Mouse (Mus musculus) heart, postnatal 0 days (tissue): ENCODE measurements around the gene Ephx3. TPM values are rescaled to one million over a fixed set of nuclear protein-coding genes. Genes with fewer than 3 reads are reported as not detected.

Experiments
- ATAC-seq: fragments of 200-750 bp; cut with Nextera tagmentation; 2 replicates; pipeline ENCODE4 v1.8.0; 2017; ENCODE audit warnings: low read depth, moderate number of reproducible peaks, moderate library complexity; ENCODE audit not compliant: insufficient read depth
- DNase-seq: peaks from one replicate; pipeline ENCODE4 v3.0.0-alpha.2; 2016; ENCODE audit warnings: low spot score
- H3K27ac ChIP-seq: fragments of 300-500 bp; sonication (generic); 2 replicates; pipeline ENCODE4 v1.5.1; 2014; ENCODE audit warnings: low read depth, mild to moderate bottlenecking
- H3K27me3 ChIP-seq: fragments of 300-500 bp; sonication (generic); 2 replicates; pipeline ENCODE4 v1.6.1; 2014; ENCODE audit warnings: low read length, mixed read lengths; ENCODE audit not compliant: control insufficient read depth, insufficient read depth
- H3K36me3 ChIP-seq: fragments of 300-500 bp; sonication (generic); replicated peaks from 2 replicates; pipeline ENCODE4 v1.6.1; 2014; ENCODE audit warnings: low read length, mixed read lengths; ENCODE audit not compliant: control insufficient read depth, insufficient read depth
- H3K4me1 ChIP-seq: fragments of 300-500 bp; sonication (generic); 2 replicates; pipeline ENCODE4 v1.6.1; 2014; ENCODE audit warnings: antibody characterized with exemption; ENCODE audit not compliant: control insufficient read depth, insufficient read depth
- H3K4me2 ChIP-seq: fragments of 300-500 bp; sonication (generic); 2 replicates; pipeline ENCODE4 v1.6.1; 2014; ENCODE audit warnings: low read depth, mild to moderate bottlenecking, low read length, moderate library complexity
- H3K4me3 ChIP-seq: fragments of 300-500 bp; sonication (generic); 2 replicates; pipeline ENCODE4 v1.5.1; 2014; ENCODE audit warnings: low read depth, low read length
- H3K9ac ChIP-seq: fragments of 300-500 bp; sonication (generic); replicated peaks from 2 replicates; pipeline ENCODE4 v1.6.1; 2014; ENCODE audit warnings: low read depth, low read length, mixed read lengths
- H3K9me3 ChIP-seq: fragments of 300-500 bp; sonication (generic); replicated peaks from 2 replicates; pipeline ENCODE4 v1.6.1; 2016; ENCODE audit warnings: low read length; ENCODE audit not compliant: control insufficient read depth
- CTCF ChIP-seq: IDR thresholded peaks from 2 replicates; pipeline ENCODE4 v1.5.1; 2016; ENCODE audit warnings: antibody characterized with exemption, control low read depth, low read depth
- EP300 ChIP-seq: IDR thresholded peaks from 2 replicates; pipeline ENCODE4 v1.6.1; 2016; ENCODE audit warnings: antibody characterized with exemption, low read depth
- WGBS: fragments of 180-500 bp; shearing (Covaris S2); extraction: QIAGEN DNeasy Blood & Tissue Kit; methylation state at CpG from one replicate; pipeline ENCODE4 v1.1.7; 2014; 5-methylcytosine and 5-hydroxymethylcytosine counted together
- polyA plus RNA-seq: library from polyadenylated mRNA; unstranded; fragments of >200 nt; fragmentation: Nextera tagmentation; extraction: Ambion mirVana; gene quantifications from 2 replicates; pipeline ENCODE4 v1.2.1, GENCODE M21; 2015
- total RNA-seq: library from RNA; depleted of rRNA; stranded (reverse); fragments of >200 nt; gene quantifications from 2 replicates; pipeline ENCODE4 v1.2.3, GENCODE M21; 2014; ENCODE audit warnings: low replicate concordance

Ephx3 gene
- total and polyA plus RNA-seq, 2 experiments from 2014 or later: 0.18 to 3.4 TPM

GRCm38 (mm10) chr17:32173166-32173565, 16.2 kb downstream of the Ephx3 start:
- Histone ChIP-seq H3K4me3 (no peak overlapping the region), H3K36me3 (no peaks in the 10 kb centered on the region), H3K4me1 (no peaks in the 10 kb centered on the region), H3K27me3 (no peaks in the 10 kb centered on the region), H3K9me3 (no peaks in the 10 kb centered on the region), H3K4me2 (no peak overlapping the region), H3K27ac (peak overlapping the region; percentile 68), H3K9ac (no peak overlapping the region)
- ATAC-seq: peak; percentile 79
- no peak for DNase-seq
- TF ChIP-seq EP300: no peak
- no peak for TF ChIP-seq CTCF
- WGBS: 44% methylated on average over 7 of the region's 7 CpGs

DNA sequence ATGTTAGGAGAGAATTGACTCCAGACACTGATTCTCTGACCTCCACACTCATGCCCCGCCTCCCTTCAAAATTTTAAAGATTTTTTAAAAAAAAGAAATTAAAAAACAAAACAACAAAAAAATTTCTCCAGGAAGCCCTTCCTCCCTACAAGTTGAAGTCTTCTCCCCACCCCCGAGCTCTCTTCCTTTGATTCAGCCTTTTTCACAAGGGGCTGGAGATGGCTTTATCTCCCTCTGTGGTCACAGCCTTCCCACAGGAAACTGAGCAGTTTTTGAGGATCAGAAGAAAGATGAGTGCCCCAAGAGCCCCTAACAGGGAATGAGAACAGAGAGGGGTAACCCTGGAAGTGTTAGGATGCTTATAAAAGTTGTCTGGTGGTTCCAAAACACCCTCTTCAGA, 16.9 kb downstream of the Ephx3 start:
- Histone ChIP-seq H3K4me1 (no peaks in the 10 kb centered on the region), H3K27me3 (no peaks in the 10 kb centered on the region), H3K9me3 (no peaks in the 10 kb centered on the region), H3K36me3 (no peaks in the 10 kb centered on the region), H3K4me2 (no peak overlapping the region), H3K4me3 (no peak overlapping the region), H3K27ac (peak overlapping the region; percentile 68), H3K9ac (no peak overlapping the region)
- no peak for DNase-seq
- TF ChIP-seq CTCF: no peak
- TF ChIP-seq EP300: no peak
- no peak for ATAC-seq
- 71% methylated on average over 2 of the region's 2 CpGs for WGBS

DNA sequence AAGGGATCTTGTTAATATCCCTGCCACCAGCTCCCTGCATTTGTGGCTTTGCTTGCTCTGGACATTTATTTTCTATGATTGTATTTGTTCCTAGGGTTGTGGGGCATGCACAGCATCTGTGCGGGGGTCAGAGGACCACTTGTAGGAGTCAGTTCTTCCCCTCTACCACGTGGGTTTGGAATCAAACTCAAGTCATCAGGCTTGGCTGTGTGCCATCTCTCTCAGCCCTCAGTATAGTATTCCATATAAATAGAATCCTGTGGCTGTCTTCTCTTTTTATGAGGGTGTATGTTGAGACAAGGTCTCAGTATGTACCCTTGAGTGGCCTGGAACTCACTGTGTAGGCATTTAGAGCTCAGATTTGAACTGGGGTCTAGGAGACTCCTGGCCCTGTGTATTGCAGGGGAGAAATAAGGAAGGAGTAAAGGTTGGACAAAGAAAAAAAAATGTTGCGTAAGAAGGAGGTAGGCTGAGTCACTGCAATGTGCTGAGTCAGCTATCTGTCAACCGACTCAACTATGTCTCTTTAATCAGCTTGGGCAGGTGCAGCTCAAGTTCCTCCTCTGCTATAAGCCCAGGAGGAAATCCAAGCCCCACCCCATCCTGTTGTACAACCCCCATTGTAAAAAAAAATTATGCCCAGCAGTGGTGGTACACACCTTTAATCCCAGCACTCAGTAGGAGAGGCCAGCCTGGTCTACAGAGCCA, 19.7 kb downstream of the Ephx3 start:
- Histone ChIP-seq H3K4me3 (no peak overlapping the region), H3K36me3 (no peaks in the 10 kb centered on the region), H3K27ac (no peak overlapping the region), H3K27me3 (0 out of 2 replicates have a peak, but pooled peaks cover 5% of the 10 kb centered on the region), H3K9ac (no peak overlapping the region), H3K4me1 (peaks cover 6% of the 10 kb centered on the region; the same call in 1 of the 2 replicates), H3K9me3 (no peaks in the 10 kb centered on the region), H3K4me2 (no peak overlapping the region)
- 52% methylated on average over 4 of the region's 4 CpGs for WGBS
- DNase-seq (no peak), ATAC-seq (no peak)
- TF ChIP-seq CTCF (no peak), EP300 (no peak)

DNA sequence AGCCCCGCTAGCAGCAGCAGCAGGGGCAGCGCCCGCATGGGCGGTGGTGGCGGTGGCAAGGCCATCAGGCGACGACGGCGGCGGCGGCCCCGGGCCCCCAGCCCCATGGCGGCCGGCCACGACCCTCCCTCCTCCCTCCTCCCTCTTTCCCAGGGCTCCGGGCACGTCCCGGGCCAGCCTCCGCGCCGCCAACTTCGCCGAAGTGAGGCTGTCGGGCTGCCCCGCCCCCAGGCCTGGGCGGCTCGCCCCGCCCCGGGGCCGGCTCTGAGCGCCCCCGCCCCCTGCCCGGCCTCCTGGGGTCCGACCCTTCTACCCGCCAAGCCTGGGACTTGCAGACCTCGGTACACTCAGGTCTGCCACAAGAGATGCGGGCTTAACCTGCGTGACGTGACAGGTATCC, 22.7 kb downstream of the Ephx3 start, which contains the start of gene Notch3:
Notch3 (minus strand) TSS at position 166 of the 400 bp plus-strand sequence.
- no peak for TF ChIP-seq EP300
- TF ChIP-seq CTCF: no peak
- H3K4me2 ChIP-seq: peak within 1 kb of the TSS; percentile 80
- H3K27ac ChIP-seq: peak within 1 kb of the TSS; percentile 58
- peaks cover 6% of the 10 kb centered on the region; the same call in 1 of the 2 replicates for H3K4me1 ChIP-seq
- H3K27me3 ChIP-seq: peaks cover 25% of the 10 kb centered on the region
- peak within 1 kb of the TSS; percentile 53 for H3K4me3 ChIP-seq
- peak within 1 kb of the TSS; percentile 56 for H3K9ac ChIP-seq
- H3K9me3 ChIP-seq: no peaks in the 10 kb centered on the region
- peak; percentile 21 for DNase-seq
- no peaks in the 10 kb centered on the region for H3K36me3 ChIP-seq
- WGBS: under 1% methylated on average over 30 of the region's 39 CpGs
- peak; percentile 59 for ATAC-seq

DNA sequence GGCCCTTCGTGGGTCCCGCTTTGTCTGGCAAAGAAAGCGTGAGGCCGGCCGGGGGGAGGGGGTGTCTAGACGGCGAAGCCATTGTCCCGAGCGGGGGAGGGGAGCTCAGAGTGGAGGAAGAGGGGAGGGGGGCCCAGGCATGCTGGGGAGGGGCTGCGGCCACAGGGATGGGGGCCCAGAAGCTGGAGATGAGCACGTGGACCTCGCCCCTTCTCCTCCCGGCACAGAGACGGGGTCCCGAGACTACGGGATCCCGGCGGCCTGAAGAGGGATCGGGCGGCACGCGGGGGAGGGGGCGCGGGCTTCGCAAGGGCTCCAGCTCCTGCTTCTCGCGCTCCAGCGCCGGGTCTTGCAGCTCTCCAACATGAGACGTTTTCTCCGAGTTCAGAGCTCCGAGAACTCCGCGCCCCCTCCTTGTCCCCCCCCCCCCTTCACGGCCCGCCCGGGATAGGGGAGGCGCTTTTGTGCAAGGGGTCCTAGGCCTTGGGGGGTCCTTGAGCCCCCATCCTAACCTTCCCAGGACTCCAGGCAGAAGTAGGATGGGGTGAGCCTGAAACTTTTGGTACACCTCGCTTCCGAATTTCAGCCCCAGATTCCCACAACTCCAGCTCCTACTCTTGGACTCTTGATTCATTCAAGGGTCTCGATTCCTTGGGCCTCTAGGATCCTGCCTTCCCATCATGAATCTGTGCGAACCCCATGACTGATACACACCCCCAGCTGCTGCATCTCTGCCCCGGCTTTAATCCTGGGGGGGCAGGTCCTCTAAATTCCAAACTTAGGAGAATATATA, 23.4 kb downstream of the Ephx3 start:
- Histone ChIP-seq H3K36me3 (no peaks in the 10 kb centered on the region), H3K27me3 (peaks cover 25% of the 10 kb centered on the region), H3K9ac (peak overlapping the region; percentile 56), H3K4me2 (peak overlapping the region; percentile 80), H3K4me1 (peaks cover 6% of the 10 kb centered on the region; the same call in 1 of the 2 replicates), H3K4me3 (peak overlapping the region; percentile 53), H3K9me3 (no peaks in the 10 kb centered on the region), H3K27ac (peak overlapping the region; percentile 58)
- 0% methylated on average over 34 of the region's 43 CpGs for WGBS
- peak; percentile 24 for ATAC-seq
- DNase-seq: peak; percentile 51
- TF ChIP-seq EP300: no peak
- no peak for TF ChIP-seq CTCF
